Mouse (Mus musculus) limb, embryonic 15.5 days (tissue): Measurements from ENCODE around the gene Lgr5. TPM values are rescaled to one million over a fixed set of nuclear protein-coding genes. Genes with fewer than 3 reads are reported as not detected.

Experiments
- ATAC-seq: fragments of 200-750 bp; cut with Nextera tagmentation; 2 replicates; pipeline ENCODE4 v1.8.0; 2017; ENCODE audit warnings: low read depth, moderate TSS enrichment; ENCODE audit not compliant: insufficient number of reproducible peaks, low FRiP score, low TSS enrichment
- H3K27ac ChIP-seq: fragments of 300-500 bp; sonication (generic); 2 replicates; pipeline ENCODE4 v1.5.1; 2015; ENCODE audit warnings: moderate library complexity, mild to moderate bottlenecking, inconsistent platforms
- H3K27me3 ChIP-seq: fragments of 300-500 bp; sonication (generic); 2 replicates; pipeline ENCODE4 v1.6.1; 2015; ENCODE audit warnings: inconsistent platforms
- H3K36me3 ChIP-seq: fragments of 300-500 bp; sonication (generic); 2 replicates; pipeline ENCODE4 v1.6.1; 2015; ENCODE audit warnings: inconsistent platforms
- H3K4me1 ChIP-seq: fragments of 300-500 bp; sonication (generic); 2 replicates; pipeline ENCODE4 v1.6.1; 2015; ENCODE audit warnings: inconsistent platforms
- H3K4me2 ChIP-seq: fragments of 300-500 bp; sonication (generic); 2 replicates; pipeline ENCODE4 v1.6.1; 2015; ENCODE audit warnings: mild to moderate bottlenecking, inconsistent platforms
- H3K4me3 ChIP-seq: fragments of 300-500 bp; sonication (generic); 2 replicates; pipeline ENCODE4 v1.5.1; 2015; ENCODE audit warnings: mild to moderate bottlenecking, inconsistent platforms
- H3K9ac ChIP-seq: fragments of 300-500 bp; sonication (generic); 2 replicates; pipeline ENCODE4 v1.6.1; 2015; ENCODE audit warnings: inconsistent platforms
- H3K9me3 ChIP-seq: fragments of 300-500 bp; sonication (generic); 2 replicates; pipeline ENCODE4 v1.6.1; 2016; ENCODE audit warnings: inconsistent platforms
- WGBS: fragments of 180-500 bp; shearing (Covaris S2); methylation state at CpG from one replicate; pipeline ENCODE4 v1.1.7; 2015; 5-methylcytosine and 5-hydroxymethylcytosine counted together
- polyA plus RNA-seq: library from polyadenylated mRNA; unstranded; fragments of >200 nt; fragmentation: Nextera tagmentation; extraction: Ambion mirVana; gene quantifications from 2 replicates; pipeline ENCODE4 v1.2.1, GENCODE M21; 2015

The Lgr5 gene
- polyA plus RNA-seq, result 9.3 and 11.8 TPM in 2 replicates

DNA sequence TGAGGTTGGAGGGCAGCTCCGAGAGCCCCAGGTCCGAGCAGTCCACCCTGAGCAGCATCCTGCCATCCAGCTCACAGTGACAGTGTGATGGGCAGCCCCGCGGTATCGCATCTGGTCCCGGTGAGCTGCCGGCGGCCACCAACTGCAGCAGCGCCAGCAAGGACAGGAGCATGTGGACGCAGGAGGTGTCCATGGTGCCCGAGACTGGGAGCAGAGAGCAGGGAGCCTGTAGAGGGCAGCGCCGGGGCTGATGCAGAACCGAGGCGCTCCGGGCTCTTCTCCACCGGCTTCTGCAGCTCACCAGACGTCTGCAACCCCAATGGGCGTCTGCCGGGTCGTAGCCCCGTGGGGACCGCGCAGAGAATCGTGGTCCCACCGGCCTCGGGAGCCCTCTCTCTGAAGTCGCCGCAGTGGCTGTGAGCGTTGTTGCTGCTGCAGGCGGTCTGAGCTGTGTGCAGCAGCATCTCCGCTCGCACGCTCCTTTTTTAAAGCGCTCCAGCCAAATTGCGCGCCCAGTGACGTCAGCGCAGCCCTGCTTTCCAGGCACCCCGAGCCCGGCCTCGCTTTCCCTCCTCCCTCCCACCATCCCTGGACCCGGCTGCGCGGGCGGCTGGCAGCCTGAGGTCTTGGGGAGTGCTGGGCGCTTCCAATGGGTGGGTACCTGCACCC is at the start of gene Lgr5:
Lgr5 (minus strand) TSS at position 480 of the 669 bp plus-strand sequence.
- no peaks in the 10 kb centered on the region for H3K36me3 ChIP-seq
- peak within 1 kb of the TSS; percentile 95 for H3K4me2 ChIP-seq
- ATAC-seq, result peak; percentile 78
- 1% methylated on average over 47 of the region's 47 CpGs for WGBS
- H3K9ac ChIP-seq, result peak within 1 kb of the TSS; percentile 26; the same call in 1 of the 2 replicates
- peak within 1 kb of the TSS; percentile 56 for H3K4me3 ChIP-seq
- H3K9me3 ChIP-seq, result no peaks in the 10 kb centered on the region
- no peak within 1 kb of the TSS for H3K27ac ChIP-seq
- peaks cover 26% of the 10 kb centered on the region for H3K4me1 ChIP-seq
- H3K27me3 ChIP-seq, result peaks cover 67% of the 10 kb centered on the region

DNA sequence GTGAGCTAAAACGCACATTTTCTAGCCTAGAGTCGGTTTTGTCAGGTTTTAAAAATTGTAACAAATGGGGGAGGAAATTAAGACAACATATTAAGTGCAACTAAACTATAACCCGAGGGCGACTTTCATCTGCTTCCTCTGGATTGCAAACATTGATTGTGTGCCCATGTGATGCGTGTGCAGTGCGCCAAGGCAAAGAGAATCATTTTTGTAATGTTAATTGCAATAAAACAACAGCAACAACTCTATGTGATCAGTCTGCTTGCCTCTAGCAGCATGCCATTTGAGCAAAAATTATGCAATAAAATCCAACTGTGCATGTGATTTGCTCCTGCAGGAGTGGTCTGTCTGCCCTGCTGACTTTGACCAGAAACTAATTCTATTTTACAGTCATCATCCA is 39.1 kb upstream of the Lgr5 start:
- H3K9me3 ChIP-seq, result no peaks in the 10 kb centered on the region
- 56% methylated on average over 6 of the region's 6 CpGs for WGBS
- H3K4me1 ChIP-seq, result peaks cover 5% of the 10 kb centered on the region; the same call in 1 of the 2 replicates
- no peaks in the 10 kb centered on the region for H3K27me3 ChIP-seq
- H3K27ac ChIP-seq, result no peak overlapping the region
- H3K36me3 ChIP-seq, result no peaks in the 10 kb centered on the region
- no peak for ATAC-seq
- no peak overlapping the region for H3K9ac ChIP-seq
- H3K4me3 ChIP-seq, result no peak overlapping the region
- no peak overlapping the region for H3K4me2 ChIP-seq

DNA sequence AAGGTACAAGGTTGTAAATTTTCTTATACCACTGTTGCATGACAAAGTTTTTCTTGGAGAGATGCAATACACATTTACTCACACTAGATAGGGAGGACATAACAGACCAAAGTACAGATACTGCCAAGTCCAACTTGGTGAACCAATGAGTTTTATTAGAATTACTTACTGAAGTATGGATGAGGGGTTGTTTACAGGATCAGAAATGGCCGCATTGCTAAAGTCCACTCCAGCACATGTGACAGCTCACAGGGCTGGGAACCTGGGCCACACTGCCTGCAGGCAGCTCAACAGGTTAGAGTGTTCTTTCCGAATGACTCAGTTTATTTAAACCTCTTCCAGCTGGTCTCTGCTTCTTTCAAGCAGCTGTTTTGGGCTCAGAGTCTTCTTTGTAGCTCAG is 37.4 kb upstream of the Lgr5 start:
- H3K9me3 ChIP-seq, result no peaks in the 10 kb centered on the region

DNA sequence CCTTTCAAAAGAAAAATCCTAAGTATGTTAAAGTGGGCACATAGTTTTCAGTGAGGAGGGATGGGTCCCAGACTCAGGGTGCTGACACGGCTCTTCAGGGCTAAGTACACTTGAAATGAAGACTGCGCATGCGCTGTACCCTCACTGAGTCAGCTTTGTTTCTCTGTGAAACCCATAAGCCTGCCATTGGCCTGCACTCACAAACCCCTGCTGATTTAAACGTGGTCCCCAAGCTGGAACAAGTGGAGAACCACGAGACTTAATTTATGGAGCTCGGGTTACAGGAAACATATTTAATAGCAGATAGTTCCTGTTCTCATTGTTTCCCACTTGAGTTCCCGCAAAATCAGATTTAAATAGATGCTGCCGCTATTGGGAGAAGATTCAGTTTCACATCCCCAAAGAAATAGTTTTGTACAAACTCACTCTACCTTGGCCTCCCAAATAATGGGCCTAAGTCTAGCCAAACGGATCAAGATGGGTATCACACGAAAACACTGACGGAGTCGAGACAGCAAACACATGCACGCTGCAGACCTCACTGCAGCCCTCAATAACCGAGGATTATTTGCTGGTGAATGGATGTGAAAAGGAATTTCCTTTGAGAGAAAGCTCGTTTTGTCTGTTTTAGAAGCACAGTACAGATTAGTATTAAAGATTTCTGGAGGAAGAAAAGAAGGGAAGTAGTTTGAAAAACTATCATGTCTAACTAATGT is 36.5 kb upstream of the Lgr5 start:
- H3K27ac ChIP-seq, result no peak overlapping the region

More for the DNA sequence above, 37.4 kb upstream of the Lgr5 start:
- Histone ChIP-seq H3K27ac (no peak overlapping the region), H3K4me1 (peaks cover 5% of the 10 kb centered on the region; the same call in 1 of the 2 replicates), H3K4me3 (no peak overlapping the region), H3K27me3 (no peaks in the 10 kb centered on the region), H3K9ac (no peak overlapping the region), H3K4me2 (no peak overlapping the region), H3K36me3 (no peaks in the 10 kb centered on the region)
- ATAC-seq, result no peak
- WGBS, result 78% methylated on average over 2 of the region's 2 CpGs

DNA sequence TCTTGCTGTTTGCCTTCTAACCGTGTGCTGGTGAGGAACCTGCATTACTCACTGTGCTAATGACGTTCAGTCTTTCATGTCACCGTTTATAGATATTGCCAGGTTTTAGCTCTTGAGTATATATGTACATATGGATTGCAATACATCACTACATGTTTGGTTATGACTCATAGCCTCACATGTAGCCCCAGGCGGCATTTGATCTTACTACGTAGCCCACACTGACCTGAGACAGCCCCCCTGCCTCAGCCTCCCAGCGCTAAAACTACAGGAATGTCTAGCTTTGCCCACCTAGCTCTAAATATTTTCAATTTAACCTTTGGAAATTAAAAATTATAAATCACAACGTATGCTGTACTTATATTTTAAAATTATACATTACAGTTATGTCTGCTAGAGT is 35.9 kb upstream of the Lgr5 start:
- Histone ChIP-seq H3K27ac (no peak overlapping the region), H3K4me2 (no peak overlapping the region), H3K9ac (no peak overlapping the region), H3K4me3 (no peak overlapping the region), H3K9me3 (no peaks in the 10 kb centered on the region), H3K4me1 (peaks cover 6% of the 10 kb centered on the region; the same call in 1 of the 2 replicates), H3K36me3 (no peaks in the 10 kb centered on the region), H3K27me3 (no peaks in the 10 kb centered on the region)
- ATAC-seq, result no peak
- 64% methylated on average over 7 of the region's 7 CpGs for WGBS

More for the DNA sequence above, 36.5 kb upstream of the Lgr5 start:
- 29% methylated on average over 15 of the region's 15 CpGs for WGBS
- Histone ChIP-seq H3K9me3 (no peaks in the 10 kb centered on the region), H3K9ac (no peak overlapping the region), H3K4me3 (no peak overlapping the region), H3K36me3 (no peaks in the 10 kb centered on the region), H3K4me1 (peaks cover 5% of the 10 kb centered on the region; the same call in 1 of the 2 replicates), H3K27me3 (no peaks in the 10 kb centered on the region), H3K4me2 (no peak overlapping the region)
- no peak for ATAC-seq

DNA sequence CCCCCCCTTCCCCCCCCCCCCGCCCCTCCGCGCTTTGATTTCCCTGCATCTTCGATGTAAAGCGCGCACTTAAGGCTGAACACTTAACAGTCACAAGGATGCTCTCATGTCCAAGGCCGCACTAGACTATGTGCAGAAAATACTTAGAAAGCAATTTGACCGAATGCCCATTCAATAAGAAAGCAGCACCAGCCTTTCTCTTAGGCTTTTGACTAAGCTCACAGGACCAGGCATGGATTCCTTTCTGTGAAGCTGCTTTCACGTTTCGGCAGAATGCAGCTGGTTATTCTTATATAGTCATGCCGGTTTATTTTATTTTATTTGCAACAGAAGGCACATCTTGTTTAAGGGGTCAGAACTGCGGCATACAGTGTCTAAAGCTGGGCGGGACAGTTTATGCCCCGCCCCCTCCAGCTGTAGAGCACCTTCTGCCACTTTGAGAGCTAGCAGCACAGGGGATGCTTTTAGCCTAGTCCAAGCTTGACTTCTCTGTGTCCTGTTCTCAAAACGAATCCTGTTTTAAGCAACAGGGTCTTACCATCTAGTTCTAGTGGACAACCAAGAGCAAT is 30.8 kb upstream of the Lgr5 start:
- H3K4me1 ChIP-seq, result peaks cover 2% of the 10 kb centered on the region; the same call in 1 of the 2 replicates
- H3K27ac ChIP-seq, result no peak overlapping the region
- no peaks in the 10 kb centered on the region for H3K9me3 ChIP-seq
- H3K27me3 ChIP-seq, result no peaks in the 10 kb centered on the region
- peak overlapping the region; percentile 17 for H3K4me2 ChIP-seq
- ATAC-seq, result no peak
- WGBS, result 11% methylated on average over 15 of the region's 15 CpGs
- H3K36me3 ChIP-seq, result no peaks in the 10 kb centered on the region
- H3K4me3 ChIP-seq, result peak overlapping the region; percentile 7
- H3K9ac ChIP-seq, result no peak overlapping the region

DNA sequence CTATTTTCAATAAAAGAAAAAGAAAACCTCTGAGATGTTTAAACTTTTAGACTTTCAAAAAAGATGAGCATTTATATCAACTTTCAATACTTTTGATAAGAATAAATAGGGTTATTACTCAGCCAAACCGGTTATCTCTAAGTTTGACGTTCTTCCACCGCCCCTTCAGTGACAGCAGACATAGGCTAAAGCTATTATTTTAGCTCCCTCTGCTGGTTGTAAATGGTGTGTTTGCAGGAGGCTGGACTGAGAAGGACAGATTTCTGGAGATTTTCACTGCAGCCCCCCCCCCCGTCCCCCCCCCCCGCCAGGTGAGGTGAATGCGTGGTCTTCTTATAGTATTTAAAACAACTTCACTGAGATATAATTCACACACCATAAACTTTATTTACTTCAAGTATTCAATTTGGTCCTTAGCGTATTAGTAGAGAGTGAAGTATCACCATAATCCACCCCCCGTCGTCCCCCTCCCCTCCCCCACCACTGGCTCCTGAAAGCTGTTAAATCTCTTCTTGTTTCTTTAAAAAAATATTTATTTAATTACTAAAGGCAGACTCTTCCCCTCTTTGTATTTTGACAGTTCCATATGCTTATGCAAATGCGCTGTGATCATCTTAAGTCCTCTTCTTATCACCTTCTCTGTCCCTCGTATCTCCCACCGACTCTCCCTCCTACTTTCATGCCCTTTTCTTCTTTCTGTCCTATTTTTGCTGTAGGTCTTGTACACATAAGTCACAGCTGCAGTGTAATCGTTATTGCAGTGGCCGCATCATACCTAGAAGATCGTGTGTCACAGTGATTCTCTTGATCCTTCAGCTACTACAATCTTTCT is 30.1 kb upstream of the Lgr5 start:
- Histone ChIP-seq H3K4me3 (peak overlapping the region; percentile 7), H3K9ac (no peak overlapping the region), H3K27me3 (no peaks in the 10 kb centered on the region)

DNA sequence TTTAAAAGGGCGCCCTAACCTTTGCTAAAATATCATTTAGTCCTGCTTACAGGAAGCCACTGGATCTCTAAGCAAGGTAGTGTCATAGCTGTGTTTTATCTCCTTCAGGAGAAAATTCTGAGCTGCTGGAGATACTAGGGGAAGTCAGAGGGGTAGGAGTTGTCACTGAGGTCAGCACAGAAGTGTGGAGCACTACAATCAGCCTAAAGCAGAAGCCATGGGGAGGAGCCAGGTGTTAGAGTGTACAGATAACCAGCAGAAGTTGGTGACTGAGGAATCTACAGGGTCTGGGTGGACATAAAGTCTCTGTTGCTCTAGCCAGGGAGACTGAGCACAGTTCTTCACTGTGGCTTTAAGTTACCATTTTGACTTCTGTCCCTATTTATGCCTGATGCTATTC is 8.2 kb upstream of the Lgr5 start:
- 80% methylated on average over 1 of the region's 1 CpGs for WGBS
- no peak for ATAC-seq

More for the DNA sequence above, 30.1 kb upstream of the Lgr5 start:
- H3K9me3 ChIP-seq, result no peaks in the 10 kb centered on the region
- H3K36me3 ChIP-seq, result no peaks in the 10 kb centered on the region
- H3K27ac ChIP-seq, result no peak overlapping the region
- H3K4me1 ChIP-seq, result peaks cover 2% of the 10 kb centered on the region; the same call in 1 of the 2 replicates
- 14% methylated on average over 13 of the region's 15 CpGs for WGBS
- peak overlapping the region; percentile 17 for H3K4me2 ChIP-seq
- ATAC-seq, result no peak

DNA sequence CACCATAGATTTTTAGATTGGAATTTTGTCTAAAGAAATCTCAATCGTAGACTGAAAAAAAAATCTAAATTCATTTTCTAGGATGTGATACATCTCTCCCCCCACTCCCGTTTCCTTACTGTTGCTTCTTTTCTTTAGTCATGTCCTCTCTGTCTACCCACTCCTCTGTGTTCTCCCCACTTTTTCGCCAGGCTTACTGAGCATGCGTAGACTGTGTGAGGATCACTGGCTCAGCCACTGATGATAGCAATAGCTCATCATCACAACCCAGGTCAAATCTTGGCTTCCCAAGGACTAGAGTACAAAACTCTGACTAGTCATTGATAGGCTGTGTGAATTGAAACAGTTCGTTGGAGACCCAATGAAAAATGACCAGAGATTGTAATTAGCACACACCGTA is 6.1 kb upstream of the Lgr5 start:
- peaks cover 19% of the 10 kb centered on the region for H3K27me3 ChIP-seq
- H3K9ac ChIP-seq, result no peak overlapping the region
- H3K36me3 ChIP-seq, result no peaks in the 10 kb centered on the region
- H3K4me3 ChIP-seq, result peak overlapping the region; percentile 16
- peak overlapping the region; percentile 32 for H3K4me2 ChIP-seq
- H3K27ac ChIP-seq, result no peak overlapping the region
- WGBS, result 57% methylated on average over 6 of the region's 6 CpGs
- ATAC-seq, result no peak
- peaks cover 7% of the 10 kb centered on the region; the same call in 1 of the 2 replicates for H3K4me1 ChIP-seq
- H3K9me3 ChIP-seq, result no peaks in the 10 kb centered on the region

More for the DNA sequence above, 8.2 kb upstream of the Lgr5 start:
- H3K4me3 ChIP-seq, result no peak overlapping the region
- no peak overlapping the region for H3K9ac ChIP-seq
- peaks cover 3% of the 10 kb centered on the region; the same call in 1 of the 2 replicates for H3K27me3 ChIP-seq
- no peak overlapping the region for H3K4me2 ChIP-seq
- H3K27ac ChIP-seq, result no peak overlapping the region
- H3K36me3 ChIP-seq, result no peaks in the 10 kb centered on the region
- no peaks in the 10 kb centered on the region for H3K9me3 ChIP-seq
- peaks cover 7% of the 10 kb centered on the region; the same call in 1 of the 2 replicates for H3K4me1 ChIP-seq

DNA sequence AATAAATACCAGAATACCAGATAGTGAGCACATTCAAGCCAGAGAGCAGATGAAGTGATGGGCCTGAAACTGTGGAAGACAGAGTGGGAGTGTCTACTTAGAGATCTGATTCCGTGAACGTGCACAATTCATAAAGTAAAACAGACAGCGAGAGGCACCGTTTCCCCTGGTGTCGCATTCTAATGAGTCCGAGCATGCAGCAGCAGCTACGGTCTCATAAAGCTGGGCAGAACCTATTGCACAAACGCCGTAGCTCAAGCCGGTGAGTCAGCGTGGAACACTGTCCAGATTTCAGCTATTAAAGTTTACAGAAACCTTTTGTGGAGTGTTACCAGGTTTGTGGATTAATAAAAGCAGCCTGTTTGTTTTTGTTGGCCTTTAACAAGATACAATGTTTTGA is 5.6 kb upstream of the Lgr5 start:
- ATAC-seq, result no peak
- H3K36me3 ChIP-seq, result no peaks in the 10 kb centered on the region
- WGBS, result 15% methylated on average over 11 of the region's 11 CpGs
- no peak overlapping the region for H3K9ac ChIP-seq
- H3K9me3 ChIP-seq, result no peaks in the 10 kb centered on the region
- H3K27ac ChIP-seq, result no peak overlapping the region
- peaks cover 23% of the 10 kb centered on the region for H3K27me3 ChIP-seq
- peak overlapping the region; percentile 32 for H3K4me2 ChIP-seq
- peak overlapping the region; percentile 16 for H3K4me3 ChIP-seq
- H3K4me1 ChIP-seq, result peaks cover 7% of the 10 kb centered on the region; the same call in 1 of the 2 replicates

DNA sequence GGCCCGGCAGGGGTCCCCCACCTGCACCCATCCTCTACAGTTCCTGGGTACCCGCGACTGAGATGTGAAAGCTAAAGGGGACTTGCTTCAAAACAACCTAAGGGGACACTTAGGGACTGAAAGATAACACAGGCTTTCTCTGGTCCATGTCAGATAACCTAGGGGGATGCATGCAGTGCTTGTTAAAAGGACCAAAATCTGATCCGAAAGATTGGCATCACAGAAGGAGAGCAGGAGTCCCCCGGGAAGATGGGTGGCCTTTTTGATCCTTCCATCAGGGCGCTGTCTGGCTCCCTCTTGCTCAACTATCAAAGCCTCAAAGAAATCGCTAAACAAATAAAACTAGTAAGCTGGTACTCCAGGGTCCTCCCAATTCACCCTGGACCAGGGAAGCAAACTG is 399 bp upstream of the Lgr5 start:
- no peak; the same call in 1 of the 2 replicates for ATAC-seq
- no peaks in the 10 kb centered on the region for H3K9me3 ChIP-seq
- H3K36me3 ChIP-seq, result no peaks in the 10 kb centered on the region
- peaks cover 62% of the 10 kb centered on the region for H3K27me3 ChIP-seq
- peak overlapping the region; percentile 95 for H3K4me2 ChIP-seq
- WGBS, result 3% methylated on average over 7 of the region's 7 CpGs
- H3K27ac ChIP-seq, result no peak overlapping the region
- peaks cover 29% of the 10 kb centered on the region for H3K4me1 ChIP-seq
- peak overlapping the region; percentile 56 for H3K4me3 ChIP-seq
- peak overlapping the region; percentile 26; the same call in 1 of the 2 replicates for H3K9ac ChIP-seq
